Mouse (Mus musculus): ENCODE data around the gene Mbd6. TPM values are rescaled to one million over a fixed set of nuclear protein-coding genes. Genes with fewer than 3 reads are reported as not detected.
A peak's percentile ranks its signal among the peaks of the same experiment; 100 is the strongest.

Mbd6 gene
- polyA plus RNA-seq, 1 experiment from 2014 or later = 11.6 TPM

DNA sequence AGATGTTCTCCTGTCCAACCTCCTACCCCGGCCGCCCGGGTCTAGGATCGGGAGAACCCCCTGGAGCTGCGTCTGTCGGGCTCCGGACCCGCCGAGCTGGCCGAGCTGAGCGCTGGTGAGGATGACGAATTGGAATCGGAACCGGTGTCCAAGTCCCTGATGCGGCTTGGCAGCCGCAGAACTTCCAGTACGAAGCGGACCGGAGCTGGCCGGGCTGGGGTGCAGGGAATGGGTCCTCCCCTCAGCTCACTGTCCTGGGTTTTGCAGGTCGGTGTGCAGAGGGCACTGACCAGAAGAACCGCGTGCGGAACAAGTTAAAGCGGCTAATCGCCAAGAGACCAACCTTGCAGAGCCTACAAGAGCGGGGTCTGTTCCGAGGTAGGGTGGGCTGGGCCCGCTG, 38.0 kb upstream of the Mbd6 start:
- no peak; the same call in 1 of the 2 replicates for ATAC-seq (ENCODE audit: insufficient read depth, low FRiP score)
- Histone ChIP-seq H3K9me3 (replicated peaks; ENCODE audit: control insufficient read depth, low read length) (no peaks in the 10 kb centered on the region; the same call in 1 of the 2 replicates), H3K27ac (ENCODE audit: low read length) (no peak overlapping the region), H3K36me3 (ENCODE audit: control insufficient read depth, insufficient read depth, low read length) (no peaks in the 10 kb centered on the region), H3K9ac (ENCODE audit: low read length) (peak overlapping the region; percentile 73), H3K4me2 (ENCODE audit: low read depth, low read length) (peak overlapping the region; percentile 93), H3K27me3 (ENCODE audit: control insufficient read depth, insufficient read depth, low read length) (peaks cover 23% of the 10 kb centered on the region), H3K4me1 (ENCODE audit: control insufficient read depth, insufficient read depth, low read length) (peaks cover 11% of the 10 kb centered on the region), H3K4me3 (replicated peaks; ENCODE audit: low read length) (peak overlapping the region; percentile 46)
- WGBS = 10% methylated on average over 29 of the region's 29 CpGs

DNA sequence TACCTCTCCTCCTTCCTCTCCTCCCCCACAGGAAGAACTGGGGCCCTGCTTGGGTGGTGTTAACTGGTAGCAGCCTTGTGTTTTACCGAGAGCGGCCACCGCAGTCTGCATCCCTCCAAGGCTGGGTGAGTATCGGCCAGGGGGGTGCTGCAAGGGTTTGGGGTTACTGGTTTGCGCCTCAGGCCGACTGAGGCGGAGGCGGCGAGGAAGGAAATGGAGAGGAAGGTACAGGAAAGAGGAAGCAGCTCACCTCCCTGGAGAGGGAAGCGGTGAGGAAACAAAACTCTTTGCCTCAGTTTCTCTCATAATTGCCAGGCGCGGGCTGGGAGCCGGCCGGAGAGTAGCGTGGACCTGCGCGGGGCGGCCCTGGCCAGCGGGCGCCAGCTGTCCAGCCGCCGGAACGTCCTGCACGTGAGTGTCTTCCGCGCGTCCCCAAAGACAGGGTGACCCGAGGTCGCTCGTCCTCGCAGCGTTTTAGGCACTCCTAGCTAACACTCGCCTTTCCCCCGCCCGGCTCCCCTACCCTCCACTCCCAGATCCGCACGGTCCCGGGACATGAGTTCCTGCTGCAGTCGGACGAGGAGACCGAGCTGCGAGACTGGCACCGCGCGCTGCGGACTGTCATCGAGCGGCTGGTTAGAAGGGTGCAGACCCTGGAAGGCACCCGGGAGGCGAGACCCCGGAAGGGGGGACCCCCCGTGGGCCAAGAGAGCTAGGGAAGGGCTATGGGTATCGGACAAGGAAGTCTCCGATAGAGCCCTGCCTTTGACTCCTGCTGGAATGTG, 37.4 kb upstream of the Mbd6 start:
- peaks cover 23% of the 10 kb centered on the region for H3K27me3 ChIP-seq (ENCODE audit: control insufficient read depth, insufficient read depth, low read length)
- no peak; the same call in 1 of the 2 replicates for ATAC-seq (ENCODE audit: insufficient read depth, low FRiP score)

DNA sequence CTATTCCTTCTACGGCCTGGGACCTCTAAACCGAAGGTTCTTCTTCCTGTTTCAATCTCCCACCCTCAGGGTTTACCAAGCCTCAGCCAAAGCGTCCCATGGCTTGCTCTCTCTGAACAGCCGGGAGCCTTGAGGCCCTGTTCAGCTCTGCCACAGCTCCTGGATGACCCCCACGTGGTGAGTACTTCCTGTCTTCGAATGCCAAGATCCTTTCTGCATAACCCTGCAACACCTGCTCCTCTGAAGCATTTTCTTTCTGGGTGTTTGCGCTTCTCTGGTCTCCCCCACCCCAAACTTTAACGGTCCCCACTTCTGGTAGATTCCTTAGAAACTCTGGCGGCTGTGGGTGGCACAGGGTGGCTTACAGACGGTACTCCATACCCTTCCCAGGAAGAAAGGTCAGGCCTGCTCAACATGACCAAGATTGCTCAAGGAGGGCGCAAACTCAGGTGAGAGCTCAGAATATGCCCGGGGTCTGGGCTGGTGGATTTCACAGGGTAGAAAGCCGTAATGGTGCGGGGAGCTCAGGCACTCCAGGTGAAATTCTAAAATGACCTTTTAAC, 36.7 kb upstream of the Mbd6 start:
- Histone ChIP-seq H3K9ac (ENCODE audit: low read length) (peak overlapping the region; percentile 73), H3K36me3 (ENCODE audit: control insufficient read depth, insufficient read depth, low read length) (no peaks in the 10 kb centered on the region), H3K4me3 (replicated peaks; ENCODE audit: low read length) (peak overlapping the region; percentile 46), H3K9me3 (replicated peaks; ENCODE audit: control insufficient read depth, low read length) (no peaks in the 10 kb centered on the region; the same call in 1 of the 2 replicates), H3K4me1 (ENCODE audit: control insufficient read depth, insufficient read depth, low read length) (peaks cover 11% of the 10 kb centered on the region), H3K4me2 (ENCODE audit: low read depth, low read length) (peak overlapping the region; percentile 93), H3K27ac (ENCODE audit: low read length) (no peak overlapping the region), H3K27me3 (ENCODE audit: control insufficient read depth, insufficient read depth, low read length) (peaks cover 23% of the 10 kb centered on the region)
- ATAC-seq (ENCODE audit: insufficient read depth, low FRiP score) = no peak
- 36% methylated on average over 14 of the region's 14 CpGs for WGBS

More for the DNA sequence above, 37.4 kb upstream of the Mbd6 start:
- H3K36me3 ChIP-seq (ENCODE audit: control insufficient read depth, insufficient read depth, low read length) = no peaks in the 10 kb centered on the region
- peak overlapping the region; percentile 46 for H3K4me3 ChIP-seq (replicated peaks; ENCODE audit: low read length)
- H3K9ac ChIP-seq (ENCODE audit: low read length) = peak overlapping the region; percentile 73
- H3K4me2 ChIP-seq (ENCODE audit: low read depth, low read length) = peak overlapping the region; percentile 93
- H3K4me1 ChIP-seq (ENCODE audit: control insufficient read depth, insufficient read depth, low read length) = peaks cover 11% of the 10 kb centered on the region
- no peaks in the 10 kb centered on the region; the same call in 1 of the 2 replicates for H3K9me3 ChIP-seq (replicated peaks; ENCODE audit: control insufficient read depth, low read length)
- 2% methylated on average over 54 of the region's 54 CpGs for WGBS
- H3K27ac ChIP-seq (ENCODE audit: low read length) = no peak overlapping the region

DNA sequence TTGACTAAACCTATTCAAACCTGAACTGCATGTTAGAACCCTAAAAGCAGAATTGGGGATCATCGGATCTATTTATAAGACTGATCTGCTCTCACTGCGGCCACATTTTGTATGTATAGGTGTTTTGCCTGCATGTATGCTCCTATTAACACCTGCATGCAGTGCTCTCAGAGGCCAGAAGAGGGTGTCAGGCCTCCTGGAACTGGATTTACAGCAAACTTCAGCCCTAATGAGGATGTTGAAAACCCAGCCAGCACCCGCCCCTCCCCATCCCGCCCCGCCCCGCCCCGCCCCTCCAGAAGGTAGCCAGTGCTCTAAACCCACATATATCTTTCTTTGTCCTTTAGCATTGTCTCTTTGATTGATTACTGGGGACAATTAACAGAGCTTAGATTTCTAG, 35.7 kb upstream of the Mbd6 start:
- no peak overlapping the region for H3K4me3 ChIP-seq (replicated peaks; ENCODE audit: low read length)
- 5% methylated on average over 7 of the region's 7 CpGs for WGBS
- no peak for ATAC-seq (ENCODE audit: insufficient read depth, low FRiP score)
- no peaks in the 10 kb centered on the region for H3K36me3 ChIP-seq (ENCODE audit: control insufficient read depth, insufficient read depth, low read length)
- H3K9ac ChIP-seq (ENCODE audit: low read length) = no peak overlapping the region
- H3K27me3 ChIP-seq (ENCODE audit: control insufficient read depth, insufficient read depth, low read length) = peaks cover 23% of the 10 kb centered on the region
- no peaks in the 10 kb centered on the region; the same call in 1 of the 2 replicates for H3K9me3 ChIP-seq (replicated peaks; ENCODE audit: control insufficient read depth, low read length)
- H3K4me1 ChIP-seq (ENCODE audit: control insufficient read depth, insufficient read depth, low read length) = peaks cover 11% of the 10 kb centered on the region
- no peak overlapping the region for H3K4me2 ChIP-seq (ENCODE audit: low read depth, low read length)
- H3K27ac ChIP-seq (ENCODE audit: low read length) = no peak overlapping the region

DNA sequence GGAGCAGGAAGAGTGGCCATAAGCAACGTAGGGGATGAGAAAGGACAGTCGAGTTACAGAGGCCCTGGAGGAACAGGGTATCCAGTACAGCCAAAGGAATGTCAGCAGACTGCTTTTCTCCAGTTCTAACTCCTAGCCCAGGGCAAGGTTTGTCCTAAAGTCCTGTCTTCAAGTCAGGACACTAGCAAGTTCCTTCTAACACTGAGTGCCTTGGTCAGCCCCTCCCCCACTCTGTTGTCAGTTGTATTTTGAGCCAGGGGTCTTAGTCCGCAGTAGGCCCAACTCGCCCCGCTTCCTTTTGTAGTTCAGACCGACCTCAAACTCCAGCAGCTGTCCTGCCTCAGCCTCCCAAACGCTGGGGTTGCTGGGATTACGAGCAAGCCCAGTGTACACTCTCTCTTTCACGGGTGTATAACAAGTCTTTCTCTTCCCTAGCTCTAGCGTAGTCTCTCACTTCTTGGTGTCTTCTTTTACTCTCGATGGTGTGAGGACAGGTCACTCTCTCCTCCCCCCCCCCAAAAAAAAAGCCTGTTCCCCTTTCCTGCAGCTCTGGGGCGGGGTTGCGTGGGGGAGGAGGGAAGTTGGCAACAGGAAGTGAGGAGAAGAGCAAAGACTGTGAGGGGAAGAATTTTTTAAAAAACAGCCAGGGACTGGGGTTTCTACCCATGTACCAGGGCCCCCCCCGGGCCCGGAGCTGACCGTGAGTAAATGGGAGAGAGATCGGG, 34.5 kb upstream of the Mbd6 start:
- ATAC-seq (ENCODE audit: insufficient read depth, low FRiP score) = no peak
- Histone ChIP-seq H3K4me2 (ENCODE audit: low read depth, low read length) (no peak overlapping the region), H3K4me1 (ENCODE audit: control insufficient read depth, insufficient read depth, low read length) (peaks cover 11% of the 10 kb centered on the region), H3K27ac (ENCODE audit: low read length) (no peak overlapping the region), H3K9me3 (replicated peaks; ENCODE audit: control insufficient read depth, low read length) (no peaks in the 10 kb centered on the region; the same call in 1 of the 2 replicates), H3K9ac (ENCODE audit: low read length) (no peak overlapping the region), H3K27me3 (ENCODE audit: control insufficient read depth, insufficient read depth, low read length) (peaks cover 21% of the 10 kb centered on the region), H3K4me3 (replicated peaks; ENCODE audit: low read length) (0 out of 2 replicates have a peak overlapping the region, but pooled peaks have one; percentile 15), H3K36me3 (ENCODE audit: control insufficient read depth, insufficient read depth, low read length) (no peaks in the 10 kb centered on the region)
- 65% methylated on average over 17 of the region's 17 CpGs for WGBS

DNA sequence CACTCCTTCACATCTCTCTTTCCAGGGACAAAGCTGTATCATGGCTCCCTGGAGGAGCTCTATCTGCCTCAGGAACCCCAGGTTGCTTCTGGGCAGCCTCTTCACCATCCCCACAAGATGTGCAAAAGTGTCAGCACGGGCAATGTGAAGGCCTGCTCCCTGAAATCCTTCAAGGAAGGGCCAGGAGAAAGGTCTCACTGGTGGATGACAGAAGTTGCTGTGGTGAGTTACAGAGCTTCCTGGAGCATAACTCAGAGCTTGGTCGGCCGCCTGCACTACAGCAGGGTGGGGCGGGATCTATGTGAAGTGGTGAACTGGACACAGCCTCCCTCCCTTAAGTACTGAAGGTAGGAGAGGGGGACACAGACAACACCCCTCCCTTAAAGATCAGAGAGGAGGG, 33.9 kb upstream of the Mbd6 start:
- Histone ChIP-seq H3K4me1 (ENCODE audit: control insufficient read depth, insufficient read depth, low read length) (peaks cover 11% of the 10 kb centered on the region), H3K4me3 (replicated peaks; ENCODE audit: low read length) (no peak overlapping the region), H3K27me3 (ENCODE audit: control insufficient read depth, insufficient read depth, low read length) (peaks cover 17% of the 10 kb centered on the region), H3K4me2 (ENCODE audit: low read depth, low read length) (no peak overlapping the region), H3K9me3 (replicated peaks; ENCODE audit: control insufficient read depth, low read length) (no peaks in the 10 kb centered on the region; the same call in 1 of the 2 replicates), H3K36me3 (ENCODE audit: control insufficient read depth, insufficient read depth, low read length) (no peaks in the 10 kb centered on the region), H3K9ac (ENCODE audit: low read length) (no peak overlapping the region), H3K27ac (ENCODE audit: low read length) (no peak overlapping the region; the same call in 1 of the 2 replicates)
- 58% methylated on average over 4 of the region's 4 CpGs for WGBS
- ATAC-seq (ENCODE audit: insufficient read depth, low FRiP score) = no peak

DNA sequence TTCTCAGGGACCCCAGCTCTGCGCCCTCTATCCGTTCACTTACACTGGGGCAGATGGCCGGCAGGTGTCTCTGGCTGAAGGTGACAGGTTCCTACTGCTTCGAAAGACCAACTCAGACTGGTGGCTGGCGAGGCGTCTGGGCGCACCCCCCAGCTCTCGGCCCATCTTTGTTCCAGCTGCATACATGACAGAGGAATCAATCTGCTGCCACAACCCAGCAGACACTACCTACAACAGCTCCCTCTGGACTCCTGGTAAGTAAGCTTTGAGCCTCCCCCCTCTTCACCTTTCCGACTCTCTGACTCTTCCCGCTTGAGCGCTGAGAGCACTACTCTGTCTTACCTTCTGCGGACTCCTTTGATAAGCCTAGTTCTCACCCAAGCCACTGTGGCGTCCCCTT, 33.4 kb upstream of the Mbd6 start:
- Histone ChIP-seq H3K4me1 (ENCODE audit: control insufficient read depth, insufficient read depth, low read length) (peaks cover 11% of the 10 kb centered on the region), H3K9me3 (replicated peaks; ENCODE audit: control insufficient read depth, low read length) (no peaks in the 10 kb centered on the region; the same call in 1 of the 2 replicates), H3K4me3 (replicated peaks; ENCODE audit: low read length) (no peak overlapping the region), H3K27me3 (ENCODE audit: control insufficient read depth, insufficient read depth, low read length) (peaks cover 12% of the 10 kb centered on the region), H3K27ac (ENCODE audit: low read length) (no peak overlapping the region), H3K4me2 (ENCODE audit: low read depth, low read length) (no peak overlapping the region), H3K9ac (ENCODE audit: low read length) (no peak overlapping the region), H3K36me3 (ENCODE audit: control insufficient read depth, insufficient read depth, low read length) (no peaks in the 10 kb centered on the region)
- 57% methylated on average over 13 of the region's 13 CpGs for WGBS
- ATAC-seq (ENCODE audit: insufficient read depth, low FRiP score) = no peak

DNA sequence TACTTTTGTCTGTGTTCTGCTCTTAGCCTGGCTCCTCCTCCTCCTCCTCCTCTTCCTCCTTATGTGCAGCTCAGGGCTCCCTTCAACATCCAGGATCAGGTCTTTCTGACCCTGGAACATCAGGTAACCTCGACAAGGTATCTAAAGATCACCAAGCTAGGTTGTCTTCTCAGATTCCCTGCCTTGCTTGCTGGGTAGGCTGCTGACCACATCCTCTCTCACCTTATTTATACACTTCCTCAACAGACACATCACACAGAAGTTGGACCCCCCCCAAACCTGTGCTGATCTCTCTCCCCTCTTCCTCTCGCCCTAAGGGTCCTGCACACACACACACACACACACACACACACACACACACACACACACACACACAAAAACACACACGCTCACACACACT, 32.8 kb upstream of the Mbd6 start, which contains the start of gene Arhgap9:
Arhgap9 (plus strand) TSS at position 344 of the 400 bp plus-strand sequence.
- WGBS = 69% methylated on average over 3 of the region's 3 CpGs
- ATAC-seq (ENCODE audit: insufficient read depth, low FRiP score) = no peak
- H3K27me3 ChIP-seq (ENCODE audit: control insufficient read depth, insufficient read depth, low read length) = peaks cover 6% of the 10 kb centered on the region; the same call in 1 of the 2 replicates
- H3K4me1 ChIP-seq (ENCODE audit: control insufficient read depth, insufficient read depth, low read length) = peaks cover 7% of the 10 kb centered on the region
- no peak within 1 kb of the TSS for H3K4me3 ChIP-seq (replicated peaks; ENCODE audit: low read length)
- no peak within 1 kb of the TSS for H3K4me2 ChIP-seq (ENCODE audit: low read depth, low read length)
- H3K36me3 ChIP-seq (ENCODE audit: control insufficient read depth, insufficient read depth, low read length) = no peaks in the 10 kb centered on the region
- no peaks in the 10 kb centered on the region for H3K9me3 ChIP-seq (replicated peaks; ENCODE audit: control insufficient read depth, low read length)
- H3K9ac ChIP-seq (ENCODE audit: low read length) = no peak within 1 kb of the TSS
- H3K27ac ChIP-seq (ENCODE audit: low read length) = no peak within 1 kb of the TSS; the same call in 1 of the 2 replicates

All from stomach, embryonic 16.5 days (tissue).